Mouse (Mus musculus) lung, embryonic 15.5 days (tissue): Measurements from ENCODE around the gene Tfap2a. TPM values are rescaled to one million over a fixed set of nuclear protein-coding genes. Genes with fewer than 3 reads are reported as not detected.

Experiments used
- ATAC-seq: fragments of 200-750 bp; cut with Nextera tagmentation; 2 replicates; pipeline ENCODE4 v1.8.0; 2017; ENCODE audit warnings: moderate number of reproducible peaks, borderline replicate concordance; ENCODE audit not compliant: low FRiP score, low TSS enrichment; ENCODE audit errors: extremely low read depth
- H3K27ac ChIP-seq: fragments of 300-500 bp; sonication (generic); 2 replicates; pipeline ENCODE4 v1.5.1; 2015; ENCODE audit warnings: moderate library complexity, mild to moderate bottlenecking, inconsistent platforms
- H3K27me3 ChIP-seq: fragments of 300-500 bp; sonication (generic); 2 replicates; pipeline ENCODE4 v1.6.1; 2015; ENCODE audit warnings: inconsistent platforms
- H3K36me3 ChIP-seq: fragments of 300-500 bp; sonication (generic); 2 replicates; pipeline ENCODE4 v1.6.1; 2015; ENCODE audit warnings: inconsistent platforms
- H3K4me1 ChIP-seq: fragments of 300-500 bp; sonication (generic); 2 replicates; pipeline ENCODE4 v1.6.1; 2015; ENCODE audit warnings: inconsistent platforms
- H3K4me2 ChIP-seq: fragments of 300-500 bp; sonication (generic); 2 replicates; pipeline ENCODE4 v1.6.1; 2015; ENCODE audit warnings: inconsistent platforms, mild to moderate bottlenecking, moderate library complexity
- H3K4me3 ChIP-seq: fragments of 300-500 bp; sonication (generic); 2 replicates; pipeline ENCODE4 v1.5.1; 2015; ENCODE audit warnings: mild to moderate bottlenecking, inconsistent platforms
- H3K9ac ChIP-seq: fragments of 300-500 bp; sonication (generic); 2 replicates; pipeline ENCODE4 v1.6.1; 2015; ENCODE audit warnings: inconsistent platforms
- H3K9me3 ChIP-seq: fragments of 300-500 bp; sonication (generic); 2 replicates; pipeline ENCODE4 v1.6.1; 2016; ENCODE audit warnings: inconsistent platforms
- WGBS: fragments of 180-500 bp; shearing (Covaris S2); methylation state at CpG from one replicate; pipeline ENCODE4 v1.1.7; 2015; 5-methylcytosine and 5-hydroxymethylcytosine counted together
- polyA plus RNA-seq: library from polyadenylated mRNA; unstranded; fragments of >200 nt; fragmentation: Nextera tagmentation; extraction: Ambion mirVana; gene quantifications from 2 replicates; pipeline ENCODE4 v1.2.1, GENCODE M21; 2015

Tfap2a gene
- polyA plus RNA-seq, 1 experiment from 2014 or later, result 0.20 TPM

DNA sequence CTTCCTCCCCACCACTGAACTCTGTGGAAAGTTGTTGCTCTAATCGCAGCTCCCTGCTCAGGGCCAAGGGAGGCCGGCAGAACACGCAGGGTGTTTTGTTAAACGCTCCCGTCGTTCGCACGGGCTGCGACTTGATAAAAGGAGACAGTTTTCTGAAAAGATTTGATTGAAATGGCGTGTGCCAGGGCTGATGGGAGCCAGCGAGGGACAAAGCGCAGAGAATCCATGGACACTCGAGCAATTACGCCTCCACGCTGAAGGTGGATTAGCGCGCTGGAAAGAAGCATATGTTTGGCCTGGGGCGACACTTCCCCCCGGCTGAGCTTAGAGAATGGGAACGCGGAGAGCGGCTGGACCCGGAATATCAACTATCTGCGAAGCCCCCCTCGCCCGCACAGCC is 29.3 kb downstream of the Tfap2a start:
- Histone ChIP-seq H3K4me3 (no peak overlapping the region), H3K27ac (no peak overlapping the region), H3K9ac (no peak overlapping the region), H3K27me3 (peaks cover 99% of the 10 kb centered on the region), H3K9me3 (no peaks in the 10 kb centered on the region), H3K36me3 (no peaks in the 10 kb centered on the region), H3K4me1 (peaks cover 12% of the 10 kb centered on the region), H3K4me2 (no peak overlapping the region)
- under 1% methylated on average over 26 of the region's 26 CpGs for WGBS
- ATAC-seq, result no peak

- H3K9ac ChIP-seq, result no peak overlapping the region
- H3K4me1 ChIP-seq, result peaks cover 14% of the 10 kb centered on the region
- no peaks in the 10 kb centered on the region for H3K36me3 ChIP-seq
- ATAC-seq, result no peak
- under 1% methylated on average over 5 of the region's 5 CpGs for WGBS
- no peak overlapping the region for H3K4me2 ChIP-seq
- H3K9me3 ChIP-seq, result no peaks in the 10 kb centered on the region
- H3K27me3 ChIP-seq, result peaks cover 99% of the 10 kb centered on the region
- no peak overlapping the region for H3K27ac ChIP-seq
- H3K4me3 ChIP-seq, result no peak overlapping the region
Measured at GRCm38 (mm10) chr13:40708271-40708670, 29.9 kb downstream of the Tfap2a start.

- 2% methylated on average over 3 of the region's 3 CpGs for WGBS
- no peaks in the 10 kb centered on the region for H3K36me3 ChIP-seq
- no peak overlapping the region for H3K9ac ChIP-seq
- no peak overlapping the region for H3K27ac ChIP-seq
- H3K9me3 ChIP-seq, result no peaks in the 10 kb centered on the region
- peaks cover 14% of the 10 kb centered on the region for H3K4me1 ChIP-seq
- H3K4me3 ChIP-seq, result no peak overlapping the region
- peaks cover 100% of the 10 kb centered on the region for H3K27me3 ChIP-seq
- no peak overlapping the region for H3K4me2 ChIP-seq
- ATAC-seq, result no peak
Measured at GRCm38 (mm10) chr13:40707646-40708045, 30.5 kb downstream of the Tfap2a start.

- no peaks in the 10 kb centered on the region for H3K9me3 ChIP-seq
- no peak overlapping the region for H3K4me2 ChIP-seq
- no peak overlapping the region for H3K4me3 ChIP-seq
- 4% methylated on average over 5 of the region's 5 CpGs for WGBS
- H3K9ac ChIP-seq, result no peak overlapping the region
- no peak for ATAC-seq
- H3K27ac ChIP-seq, result no peak overlapping the region
- no peaks in the 10 kb centered on the region for H3K36me3 ChIP-seq
- peaks cover 100% of the 10 kb centered on the region for H3K27me3 ChIP-seq
- peaks cover 14% of the 10 kb centered on the region for H3K4me1 ChIP-seq
Measured at GRCm38 (mm10) chr13:40706612-40707011, 31.6 kb downstream of the Tfap2a start.

DNA sequence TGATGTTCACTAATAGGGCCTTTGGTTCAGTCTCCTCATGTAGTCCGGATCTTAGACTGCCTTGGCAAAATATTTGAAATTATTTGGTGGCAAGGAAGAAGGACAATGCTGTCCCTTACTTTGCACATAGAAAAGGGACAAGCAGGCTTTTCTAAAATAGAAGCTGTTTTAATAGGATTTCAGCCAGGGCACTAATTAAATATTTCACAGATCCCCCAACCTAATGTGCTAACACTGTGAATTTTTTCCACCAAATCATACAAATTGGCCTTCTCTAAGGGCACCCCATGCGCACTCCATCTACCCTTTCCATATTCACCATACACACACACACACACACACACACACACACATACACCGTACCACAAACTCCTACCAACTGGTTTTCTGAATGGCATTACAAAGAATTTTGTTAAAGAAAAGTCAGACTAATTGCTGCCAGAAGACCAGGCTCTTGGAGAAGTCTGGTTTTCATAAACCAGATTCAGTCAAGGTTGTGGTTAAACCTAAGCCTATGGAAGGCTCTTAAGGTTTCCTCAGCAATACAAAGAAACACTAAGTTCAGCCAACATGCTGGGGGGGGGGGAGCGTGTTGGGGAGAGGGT is 32.3 kb downstream of the Tfap2a start:
- H3K4me2 ChIP-seq, result no peak overlapping the region
- peaks cover 100% of the 10 kb centered on the region for H3K27me3 ChIP-seq
- WGBS, result 8% methylated on average over 4 of the region's 4 CpGs
- no peaks in the 10 kb centered on the region for H3K36me3 ChIP-seq
- H3K4me3 ChIP-seq, result no peak overlapping the region
- no peak overlapping the region for H3K27ac ChIP-seq
- H3K4me1 ChIP-seq, result peaks cover 14% of the 10 kb centered on the region
- ATAC-seq, result no peak
- H3K9me3 ChIP-seq, result no peaks in the 10 kb centered on the region
- H3K9ac ChIP-seq, result no peak overlapping the region

DNA sequence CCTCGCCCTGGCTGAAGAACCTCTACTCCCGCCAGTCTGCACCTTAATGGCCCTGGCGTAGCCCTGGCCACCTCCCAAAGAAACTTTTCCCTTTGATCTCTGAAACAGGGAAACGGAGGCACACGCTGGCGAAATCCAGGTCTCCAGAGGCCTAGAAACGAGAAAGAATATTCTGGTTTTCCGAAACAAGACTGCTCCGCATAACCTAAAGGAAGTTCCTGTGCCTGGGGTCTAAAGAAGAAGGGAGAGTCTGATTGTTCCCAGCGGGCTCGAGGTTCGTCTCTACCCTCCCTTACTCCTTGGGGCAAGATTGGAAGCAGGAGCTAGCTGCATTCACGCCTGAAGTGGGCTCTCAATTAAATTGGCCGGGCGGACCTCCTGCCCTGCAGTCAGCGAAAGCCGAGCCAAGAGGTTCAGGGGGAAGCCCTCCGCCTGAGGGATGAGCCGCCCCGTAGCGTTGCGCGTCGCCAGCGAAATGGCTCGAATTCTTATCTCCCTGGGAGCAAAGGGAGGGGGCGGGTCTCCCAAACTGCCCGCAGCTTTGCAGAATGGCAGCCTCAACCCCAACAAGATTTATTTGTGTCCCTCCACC is 33.2 kb downstream of the Tfap2a start:
- Histone ChIP-seq H3K9ac (no peak overlapping the region), H3K9me3 (no peaks in the 10 kb centered on the region), H3K36me3 (no peaks in the 10 kb centered on the region), H3K4me1 (peaks cover 14% of the 10 kb centered on the region), H3K27me3 (peaks cover 99% of the 10 kb centered on the region), H3K27ac (no peak overlapping the region), H3K4me2 (peak overlapping the region; percentile 13; the same call in 1 of the 2 replicates), H3K4me3 (0 out of 2 replicates have a peak overlapping the region, but pooled peaks have one; percentile 1)
- WGBS, result under 1% methylated on average over 28 of the region's 28 CpGs
- no peak for ATAC-seq

- under 1% methylated on average over 38 of the region's 38 CpGs for WGBS
- no peak for ATAC-seq
- Histone ChIP-seq H3K27ac (no peak overlapping the region), H3K4me1 (peaks cover 14% of the 10 kb centered on the region), H3K27me3 (peaks cover 96% of the 10 kb centered on the region), H3K4me3 (peak overlapping the region; percentile 20), H3K36me3 (no peaks in the 10 kb centered on the region), H3K9me3 (no peaks in the 10 kb centered on the region), H3K4me2 (peak overlapping the region; percentile 30), H3K9ac (no peak overlapping the region)
Measured at GRCm38 (mm10) chr13:40703982-40704501, 34.1 kb downstream of the Tfap2a start.

DNA sequence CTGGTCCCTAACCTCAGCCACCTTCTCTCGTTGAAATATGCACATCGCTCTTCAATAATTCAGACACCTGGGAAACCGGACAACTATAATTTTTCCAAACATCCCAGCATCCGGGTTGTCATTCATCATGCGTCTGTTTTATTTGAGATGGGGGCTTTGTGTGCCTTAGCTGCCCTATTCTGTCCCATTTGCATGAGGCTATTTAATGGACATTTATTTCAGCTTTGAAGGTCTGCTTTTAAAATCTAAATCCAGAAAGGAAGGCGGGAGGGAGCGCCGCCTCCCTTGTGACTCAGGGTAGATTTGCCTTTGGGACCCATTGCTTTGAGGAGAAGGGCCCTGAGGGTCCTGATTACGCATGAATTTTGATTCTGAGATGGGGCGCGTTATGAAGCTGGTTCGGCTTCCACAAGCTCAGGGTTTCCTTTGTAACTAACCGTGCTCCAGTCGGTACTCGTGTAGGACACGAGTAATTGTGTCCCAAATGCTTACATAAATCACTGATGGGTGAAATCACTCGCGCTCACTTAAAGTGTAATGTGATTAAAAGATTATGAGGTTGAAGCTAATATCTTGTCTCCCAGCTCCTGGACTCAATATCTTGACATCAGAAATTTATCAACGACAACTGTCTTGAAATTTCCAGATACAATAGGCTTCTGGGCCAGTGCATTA is 34.9 kb downstream of the Tfap2a start:
- Histone ChIP-seq H3K27me3 (peaks cover 89% of the 10 kb centered on the region), H3K4me3 (no peak overlapping the region), H3K9me3 (no peaks in the 10 kb centered on the region), H3K4me1 (peaks cover 14% of the 10 kb centered on the region), H3K27ac (no peak overlapping the region), H3K36me3 (no peaks in the 10 kb centered on the region), H3K4me2 (no peak overlapping the region), H3K9ac (no peak overlapping the region)
- ATAC-seq, result no peak
- WGBS, result 3% methylated on average over 19 of the region's 19 CpGs

DNA sequence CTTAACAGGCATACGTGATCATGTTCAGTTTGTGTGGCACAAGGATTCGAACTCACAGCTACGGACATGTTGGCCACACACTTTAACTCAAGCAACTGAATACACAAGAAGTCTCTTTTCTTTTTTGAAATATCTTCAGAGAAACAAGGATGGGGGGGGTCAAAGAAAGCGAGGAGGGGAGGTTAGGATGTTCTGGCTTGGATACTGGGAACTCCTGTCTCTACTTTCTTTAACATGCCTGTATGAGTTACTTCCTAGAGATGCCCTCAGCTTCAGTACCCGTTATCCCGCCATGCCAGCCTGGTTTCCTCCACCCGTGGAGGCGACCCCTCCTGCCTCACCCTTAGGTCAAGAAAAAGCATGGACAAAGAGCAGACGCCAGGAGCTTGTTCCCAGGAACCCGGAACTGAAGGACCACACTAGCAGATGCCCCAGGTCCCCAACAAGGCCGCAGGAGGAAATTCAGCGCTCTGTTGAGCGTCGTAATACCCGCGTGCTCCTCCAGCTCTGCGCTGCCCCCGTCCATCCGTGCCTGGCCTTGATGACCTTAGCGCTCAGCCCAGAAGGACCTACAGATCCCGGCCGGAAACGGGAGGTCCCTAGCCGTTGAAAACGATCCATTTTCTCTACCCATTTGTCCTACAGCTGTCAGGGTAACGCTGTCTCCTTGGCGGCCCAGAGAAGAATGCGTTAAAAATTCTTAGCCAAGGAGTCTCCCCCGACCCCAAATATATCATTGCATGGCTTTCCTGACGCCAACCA is 35.6 kb downstream of the Tfap2a start:
- no peak for ATAC-seq
- 6% methylated on average over 30 of the region's 30 CpGs for WGBS
- no peak overlapping the region for H3K4me2 ChIP-seq
- no peaks in the 10 kb centered on the region for H3K9me3 ChIP-seq
- no peak overlapping the region for H3K9ac ChIP-seq
- H3K4me3 ChIP-seq, result no peak overlapping the region
- H3K4me1 ChIP-seq, result peaks cover 14% of the 10 kb centered on the region
- no peak overlapping the region for H3K27ac ChIP-seq
- H3K27me3 ChIP-seq, result peaks cover 89% of the 10 kb centered on the region
- H3K36me3 ChIP-seq, result no peaks in the 10 kb centered on the region

- Histone ChIP-seq H3K9ac (no peak overlapping the region), H3K4me1 (peaks cover 14% of the 10 kb centered on the region), H3K4me2 (no peak overlapping the region), H3K36me3 (no peaks in the 10 kb centered on the region), H3K9me3 (no peaks in the 10 kb centered on the region), H3K27ac (no peak overlapping the region), H3K27me3 (peaks cover 83% of the 10 kb centered on the region), H3K4me3 (no peak overlapping the region)
- WGBS, result 3% methylated on average over 12 of the region's 12 CpGs
- ATAC-seq, result no peak
Measured at GRCm38 (mm10) chr13:40701691-40702090, 36.5 kb downstream of the Tfap2a start.

DNA sequence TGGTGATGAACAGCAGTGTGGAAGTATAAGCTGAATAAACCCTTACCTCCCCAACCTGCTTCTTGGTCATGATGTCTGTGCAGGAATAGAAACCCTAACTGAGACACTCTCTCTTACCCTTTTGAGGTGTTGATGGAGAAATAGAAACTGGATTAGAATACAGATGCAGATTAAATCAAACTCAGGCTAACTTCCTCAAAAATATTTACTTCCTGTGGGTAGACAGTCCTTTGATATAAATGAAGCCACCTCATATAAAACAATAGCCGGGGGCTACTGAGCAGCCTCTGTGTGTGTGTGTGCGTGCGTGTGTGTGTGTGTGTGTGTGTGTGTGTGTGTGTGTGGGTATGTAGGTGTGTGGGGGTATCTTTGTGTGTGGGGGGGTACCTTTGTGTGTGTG is 52.4 kb downstream of the Tfap2a start:
- no peaks in the 10 kb centered on the region for H3K9me3 ChIP-seq
- H3K36me3 ChIP-seq, result no peaks in the 10 kb centered on the region
- H3K4me2 ChIP-seq, result no peak overlapping the region
- no peak for ATAC-seq
- no peaks in the 10 kb centered on the region for H3K27me3 ChIP-seq
- H3K27ac ChIP-seq, result no peak overlapping the region
- no peak overlapping the region for H3K9ac ChIP-seq
- 83% methylated on average over 3 of the region's 3 CpGs for WGBS
- no peaks in the 10 kb centered on the region for H3K4me1 ChIP-seq
- H3K4me3 ChIP-seq, result no peak overlapping the region
